Mouse (Mus musculus) cerebellum, adult (tissue): ENCODE data around the gene Anxa3.

Experiments used
- ATAC-seq: cut with Nextera tagmentation; 2 replicates; pipeline ENCODE4 v1.9.2; 2017; ENCODE audit warnings: mild to moderate bottlenecking, moderate library complexity, mixed read lengths; ENCODE audit not compliant: insufficient number of reproducible peaks, low FRiP score, low TSS enrichment

Anxa3 gene

DNA sequence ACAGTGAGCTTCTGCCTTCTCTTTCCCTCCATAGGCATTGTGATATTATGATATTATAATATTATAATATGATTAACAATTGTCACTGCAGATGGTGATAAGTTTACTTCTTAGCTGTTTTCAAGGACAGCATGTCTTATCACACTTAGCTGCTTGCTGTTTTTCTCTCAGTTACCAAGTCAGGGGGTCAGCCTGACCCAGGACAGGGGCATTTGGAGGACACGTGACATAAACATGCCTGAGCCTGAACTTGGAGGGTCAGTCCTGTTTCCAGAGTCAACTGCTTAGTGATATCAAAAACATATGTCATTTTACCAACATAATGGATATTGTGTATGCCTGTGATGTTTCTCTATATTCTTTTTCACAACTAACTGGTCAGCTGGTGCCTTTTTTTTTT, 34.0 kb downstream of the Anxa3 start:
- no peak for ATAC-seq

- no peak for ATAC-seq
Measured at GRCm38 (mm10) chr5:96834338-96834737, 41.2 kb downstream of the Anxa3 start.

- ATAC-seq: no peak
Measured at GRCm38 (mm10) chr5:96847986-96848385, 54.8 kb downstream of the Anxa3 start.

GRCm38 (mm10) chr5:96848386-96848785, 55.2 kb downstream of the Anxa3 start:
- no peak for ATAC-seq

- ATAC-seq: no peak
Measured at GRCm38 (mm10) chr5:96849232-96849631, 56.1 kb downstream of the Anxa3 start.

DNA sequence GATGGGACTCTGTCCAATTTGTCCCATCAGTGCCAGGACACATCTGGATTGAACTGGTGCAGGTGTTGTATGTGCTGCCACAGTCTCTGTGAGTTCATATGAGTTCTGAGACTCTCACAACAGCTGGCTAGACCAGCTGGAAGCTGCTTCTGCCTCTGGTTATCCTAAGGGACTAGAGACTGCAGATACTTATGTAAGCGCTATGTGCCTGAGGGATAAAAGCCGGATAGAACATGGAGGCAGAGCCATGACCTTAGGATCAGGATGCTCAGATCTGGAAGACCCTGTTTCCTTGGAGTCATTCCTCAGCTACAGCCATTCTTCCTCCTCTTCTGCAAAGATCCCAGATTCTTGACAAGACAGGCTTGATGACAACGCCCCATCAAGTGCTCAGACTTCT, 60.3 kb downstream of the Anxa3 start:
- no peak for ATAC-seq

DNA sequence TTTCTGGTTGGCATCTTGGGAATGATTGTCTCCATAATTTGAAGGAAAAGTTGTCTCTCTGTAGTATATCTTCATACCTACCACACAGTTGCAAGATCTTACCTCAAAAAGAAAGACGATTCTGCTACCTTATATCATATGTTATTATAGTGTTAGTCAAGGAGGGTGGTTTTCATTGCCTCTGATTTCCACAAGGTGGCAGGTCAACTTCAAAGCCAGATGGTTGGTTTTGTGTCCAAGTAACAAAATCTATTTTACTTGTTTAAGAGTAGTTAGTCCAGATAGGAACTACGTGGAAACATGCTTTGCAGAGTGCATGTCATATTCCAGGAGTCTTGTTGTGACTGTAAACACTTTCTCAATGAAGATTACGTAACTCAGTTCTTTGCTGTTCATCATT, 61.2 kb downstream of the Anxa3 start:
- no peak for ATAC-seq

- ATAC-seq: no peak
Measured at GRCm38 (mm10) chr5:96859938-96860337, 66.8 kb downstream of the Anxa3 start.

- ATAC-seq: no peak
Measured at GRCm38 (mm10) chr5:96867171-96867570, 74.0 kb downstream of the Anxa3 start.

- no peak for ATAC-seq
Measured at GRCm38 (mm10) chr5:96868893-96869292, 75.8 kb downstream of the Anxa3 start.

GRCm38 (mm10) chr5:96870996-96871395, 77.9 kb downstream of the Anxa3 start:
- no peak for ATAC-seq

- ATAC-seq: no peak
Measured at GRCm38 (mm10) chr5:96878178-96878577, 85.0 kb downstream of the Anxa3 start.

DNA sequence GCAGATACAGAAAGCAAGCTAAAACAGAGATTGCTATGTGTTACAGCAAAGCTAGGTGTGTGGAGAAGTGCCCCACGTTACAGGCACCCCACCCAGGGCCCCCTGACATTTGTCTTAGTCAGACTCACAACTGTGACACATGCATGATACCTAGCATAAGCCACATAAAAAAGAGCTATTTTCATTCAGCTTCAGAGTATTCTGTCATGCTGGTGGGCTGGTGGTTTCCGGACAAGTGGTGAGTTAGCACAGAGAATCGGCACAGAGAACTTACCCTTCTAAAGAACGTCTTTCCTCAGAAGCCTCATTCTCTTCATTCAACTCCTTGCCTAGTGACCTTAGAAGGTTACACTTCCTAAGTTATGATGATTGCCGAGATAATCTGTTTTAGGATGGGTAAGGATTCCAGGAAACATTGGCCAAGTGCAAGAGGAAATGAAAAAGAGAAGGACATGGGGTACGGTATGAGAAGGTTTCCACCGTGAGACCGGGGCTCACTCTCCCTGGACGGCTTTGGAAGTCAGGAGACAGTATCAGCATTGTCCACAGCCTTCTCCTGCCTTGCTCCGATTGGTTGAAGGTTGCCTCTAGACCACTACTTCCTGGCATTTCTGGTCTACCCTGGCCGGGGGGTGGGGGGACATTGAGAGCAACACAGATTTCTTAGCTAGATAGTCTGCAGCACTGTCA, 85.9 kb downstream of the Anxa3 start:
- no peak for ATAC-seq

DNA sequence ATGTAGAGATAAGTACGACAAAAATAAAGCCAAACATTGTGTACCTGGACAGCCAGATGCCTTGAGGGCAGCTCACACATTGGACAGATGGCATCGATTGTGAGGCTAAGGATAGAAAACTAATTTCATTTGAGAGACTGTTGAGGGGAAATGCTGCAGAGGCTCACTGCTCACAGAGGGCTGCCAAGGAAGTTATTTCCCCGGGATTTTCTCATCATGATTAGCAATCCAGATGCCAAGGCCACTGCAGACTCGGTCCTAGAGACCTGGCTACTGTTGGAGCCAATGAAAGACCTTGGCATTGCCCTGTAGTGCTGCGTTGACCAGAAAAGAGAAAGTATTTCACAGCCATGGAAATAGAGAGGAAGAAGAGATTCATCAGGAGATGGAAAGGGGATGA, 87.1 kb downstream of the Anxa3 start:
- ATAC-seq: peak; percentile 20; the same call in 1 of the 2 replicates

DNA sequence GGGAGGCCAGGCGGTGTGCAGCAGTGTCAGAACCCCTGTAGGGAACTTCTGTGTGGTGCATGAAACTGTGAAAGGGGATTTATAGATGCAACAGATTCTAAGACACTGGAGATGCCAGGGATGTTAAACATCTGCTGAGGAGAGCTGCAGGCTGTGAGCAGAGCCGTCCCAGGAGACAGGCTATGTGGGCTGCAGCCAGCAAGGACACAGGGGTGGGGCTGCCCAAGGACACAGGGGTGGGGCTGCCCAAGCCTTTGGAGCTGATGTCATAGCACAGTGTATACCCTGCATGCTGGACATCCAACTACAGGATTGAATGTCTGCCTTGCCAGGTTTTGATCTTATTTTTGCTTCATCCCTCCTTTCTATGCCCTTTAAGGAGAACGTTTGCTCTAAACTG, 88.0 kb downstream of the Anxa3 start:
- ATAC-seq: no peak

DNA sequence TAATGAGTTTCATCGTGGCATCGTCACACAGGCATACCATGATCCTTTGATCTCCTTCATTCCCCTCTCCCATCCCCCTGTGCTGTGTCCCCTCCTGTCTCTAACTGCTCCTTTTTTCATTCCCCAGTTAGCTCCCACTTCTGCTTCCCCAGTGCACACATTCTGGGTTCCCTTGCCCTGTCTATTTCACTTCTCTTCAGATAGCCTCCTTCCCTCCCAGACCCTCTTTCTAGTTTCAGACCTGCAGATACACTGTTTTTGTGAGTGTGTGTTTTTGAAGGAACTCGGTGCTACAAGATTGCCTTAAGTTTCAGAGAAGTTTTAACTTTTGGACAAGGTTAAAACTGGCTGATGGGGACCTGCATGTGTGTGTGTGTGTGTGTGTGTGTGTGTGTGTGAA, 88.5 kb downstream of the Anxa3 start:
- ATAC-seq: no peak

- no peak for ATAC-seq
Measured at GRCm38 (mm10) chr5:96885202-96885601, 92.1 kb downstream of the Anxa3 start.

DNA sequence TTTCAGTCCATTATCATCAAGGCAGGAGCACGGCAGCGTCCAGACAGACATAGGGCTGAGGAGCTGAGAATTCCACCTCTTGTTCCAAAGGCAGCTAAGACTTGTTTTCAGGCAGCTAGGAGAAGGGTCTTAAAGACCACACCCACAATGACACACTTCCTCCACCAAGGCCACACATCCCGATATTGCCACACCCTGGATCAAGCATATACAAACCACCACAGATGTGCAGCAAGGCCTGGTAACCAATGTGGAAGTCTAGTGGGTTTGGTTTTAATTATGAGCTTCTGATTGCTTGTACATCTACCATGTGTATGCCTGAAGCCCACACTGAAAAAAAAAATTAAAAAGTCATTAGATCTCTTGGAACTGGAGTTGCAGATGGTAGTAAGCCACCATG, 95.3 kb downstream of the Anxa3 start:
- no peak for ATAC-seq

DNA sequence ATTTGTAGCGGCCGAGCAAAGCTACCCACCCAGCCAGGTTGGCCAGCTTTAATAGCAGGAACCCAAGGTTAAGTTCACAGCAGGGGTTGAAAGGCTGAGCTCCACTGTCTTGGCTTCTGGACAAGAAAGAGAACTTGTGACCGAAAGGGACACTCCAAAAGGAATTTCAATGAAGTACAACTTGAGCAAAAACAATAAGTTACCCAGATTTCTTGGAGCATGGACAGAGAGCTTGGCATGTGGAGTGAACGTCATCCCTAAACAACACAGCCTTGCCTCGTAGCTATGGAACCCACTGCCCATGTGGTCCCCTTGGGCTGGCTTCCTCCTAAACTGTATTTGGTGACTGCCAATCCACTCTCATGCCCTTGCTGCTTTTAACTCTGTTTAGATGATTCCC, 97.2 kb downstream of the Anxa3 start:
- no peak; the same call in 1 of the 2 replicates for ATAC-seq
